ENCODE assay signal across 23 mouse cellular contexts in genomic region chr10:22604801-22605200, GRCm38 (mm10).
"Had no signal": no experiment of that assay in that cellular context is flagged by ENCODE, and none has a peak within 500 bp of the region (broad histone marks: within the 10 kb centered on the region; RNA-seq: fewer than 3 reads in every experiment).

No protein-coding gene starts in this region.

- H3K27me3 ChIP-seq: heart, embryonic 13.5 days; heart, embryonic 15.5 days; hindbrain, embryonic 12.5 days; limb, embryonic 13.5 days; limb, embryonic 15.5 days; liver, embryonic 12.5 days had no signal

- H3K36me3 ChIP-seq: heart, embryonic 13.5 days; heart, embryonic 15.5 days; hindbrain, embryonic 12.5 days; limb, embryonic 13.5 days; limb, embryonic 15.5 days; liver, embryonic 12.5 days had no signal

- H3K4me1 ChIP-seq: heart, embryonic 13.5 days; liver, embryonic 12.5 days had no signal

- H3K4me3 ChIP-seq: heart, adult 2 months; heart, embryonic 13.5 days; heart, embryonic 15.5 days; hindbrain, embryonic 12.5 days; layer of hippocampus, adult 2 months; limb, embryonic 13.5 days; limb, embryonic 15.5 days; liver, embryonic 12.5 days had no signal

- H3K9me3 ChIP-seq: heart, embryonic 13.5 days; heart, embryonic 15.5 days; hindbrain, embryonic 12.5 days; limb, embryonic 15.5 days; liver, embryonic 12.5 days had no signal

- H3K9ac ChIP-seq: heart, embryonic 13.5 days; heart, embryonic 15.5 days; hindbrain, embryonic 12.5 days; hindbrain, embryonic 14.5 days; limb, embryonic 13.5 days; limb, embryonic 15.5 days; liver, embryonic 12.5 days; liver, embryonic 14.5 days had no signal

- H3K27ac ChIP-seq: heart, adult 2 months; heart, embryonic 13.5 days; heart, embryonic 15.5 days; hindbrain, embryonic 12.5 days; hindbrain, embryonic 14.5 days; layer of hippocampus, adult 2 months; limb, embryonic 13.5 days; limb, embryonic 15.5 days; liver, embryonic 12.5 days; liver, embryonic 14.5 days had no signal

- DNase-seq: gastrocnemius, postnatal 14 days; gastrocnemius, postnatal 36 days; heart, adult 11 months; heart, adult 2 months; heart, postnatal 14 days; heart, postnatal 36 days; kidney, adult 11 months; kidney, adult 2 months; kidney, postnatal 10 days; kidney, postnatal 25 days; kidney, postnatal 4 days; layer of hippocampus, adult 9-11 months; layer of hippocampus, postnatal 36 days; left cerebral cortex, postnatal 4 days had no signal
